Mouse (Mus musculus) neural tube, embryonic 12.5 days (tissue): Measurements from ENCODE around the gene Ttc39a. TPM values are rescaled to one million over a fixed set of nuclear protein-coding genes. Genes with fewer than 3 reads are reported as not detected.

ENCODE experiments used
- polyA plus RNA-seq: library from polyadenylated mRNA; unstranded; fragments of >200 nt; fragmentation: Nextera tagmentation; extraction: Ambion mirVana; gene quantifications from 2 replicates; pipeline ENCODE4 v1.2.1, GENCODE M21; 2016

Ttc39a gene
- polyA plus RNA-seq, 1 experiment from 2014 or later: 1.2 TPM

Other genes starting within 250 kb of the Ttc39a start
- gene Osbpl9, start 204.4 kb upstream of the Ttc39a start, polyA plus RNA-seq: 89.8 and 95.9 TPM in 2 replicates
- gene Calr4, start 172.1 kb upstream of the Ttc39a start, polyA plus RNA-seq: 0.71 and 1.4 TPM in 2 replicates
- gene Eps15, start 126.4 kb upstream of the Ttc39a start, polyA plus RNA-seq: 62.3 and 71.7 TPM in 2 replicates
- gene Rnf11, start 78.1 kb downstream of the Ttc39a start, polyA plus RNA-seq: 65.1 and 71.0 TPM in 2 replicates
- not detected in 2 replicates for gene 4930522H14Rik, start 124.7 kb downstream of the Ttc39a start, polyA plus RNA-seq